Mouse (Mus musculus) mesoderm, embryonic 11.5 days (tissue): ENCODE results near the gene Lrfn4.
"Not testable (repeated sequence)": the region's sequence is repeated elsewhere in the genome, so short reads cannot be mapped to it uniquely, and the experiment has no call there.

Experiments
- DNase-seq: peaks from one replicate; pipeline ENCODE4 v3.0.0-alpha.2; 2012; ENCODE audit warnings: low read depth, low spot score

Gene Lrfn4

DNA sequence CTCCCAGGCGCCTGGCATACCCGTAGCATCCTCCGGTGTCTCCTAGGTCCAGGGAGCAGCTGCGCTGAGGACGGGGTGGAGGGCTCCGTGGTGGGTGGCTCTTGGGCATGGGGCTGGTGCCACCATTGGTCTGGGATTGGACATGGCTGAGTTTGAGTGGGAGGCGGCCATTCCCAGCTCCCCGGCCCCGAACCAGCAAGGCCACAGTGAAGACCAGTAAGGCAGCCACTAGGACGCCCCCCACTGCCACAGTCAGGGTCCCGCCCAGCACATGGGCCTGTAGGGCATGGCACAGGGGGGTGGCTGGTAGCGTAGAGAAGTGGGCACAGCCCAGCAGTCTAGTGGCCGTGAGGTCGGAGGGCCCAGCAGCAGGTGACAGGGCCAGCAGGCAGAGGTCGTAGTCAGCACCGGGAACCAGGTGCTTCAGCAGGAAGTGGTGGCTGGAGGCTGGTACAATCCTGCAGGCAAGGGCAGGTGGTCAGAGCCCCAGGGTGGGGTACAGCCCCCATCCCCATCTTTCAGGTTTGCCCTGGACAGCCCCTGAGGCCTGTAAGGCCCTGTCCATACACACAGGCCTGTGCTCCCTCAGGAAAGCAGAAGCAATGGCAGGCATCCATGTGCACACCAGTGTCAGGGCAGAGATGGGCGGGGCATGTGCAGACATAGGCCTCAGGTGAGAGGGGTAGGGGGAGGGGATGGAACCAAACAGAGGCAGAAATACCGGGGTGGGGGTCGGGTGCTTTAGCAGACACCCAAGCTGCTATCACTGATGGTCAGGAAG, 3.1 kb downstream of the Lrfn4 start:
- DNase-seq = no peak

DNA sequence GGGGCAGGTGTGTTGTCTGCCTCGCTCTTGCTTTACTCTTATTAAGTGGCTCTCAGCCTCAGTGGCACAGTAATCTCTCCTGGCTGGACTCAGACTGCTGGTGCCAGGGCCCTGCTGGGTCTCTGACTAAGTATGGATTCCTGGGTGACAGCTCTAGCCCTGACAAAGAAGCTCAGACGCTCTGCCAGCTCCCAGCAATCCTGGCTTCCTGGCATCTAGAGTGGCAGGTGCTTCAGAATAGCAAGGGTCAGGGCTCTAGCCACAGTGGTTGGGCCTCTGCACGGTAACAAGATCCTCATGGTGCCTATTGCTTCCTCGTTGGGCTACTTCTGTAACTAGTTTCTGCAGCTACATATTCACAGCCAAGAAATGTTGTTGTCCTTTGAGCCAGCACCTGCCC, 5.4 kb downstream of the Lrfn4 start:
- no peak for DNase-seq

DNA sequence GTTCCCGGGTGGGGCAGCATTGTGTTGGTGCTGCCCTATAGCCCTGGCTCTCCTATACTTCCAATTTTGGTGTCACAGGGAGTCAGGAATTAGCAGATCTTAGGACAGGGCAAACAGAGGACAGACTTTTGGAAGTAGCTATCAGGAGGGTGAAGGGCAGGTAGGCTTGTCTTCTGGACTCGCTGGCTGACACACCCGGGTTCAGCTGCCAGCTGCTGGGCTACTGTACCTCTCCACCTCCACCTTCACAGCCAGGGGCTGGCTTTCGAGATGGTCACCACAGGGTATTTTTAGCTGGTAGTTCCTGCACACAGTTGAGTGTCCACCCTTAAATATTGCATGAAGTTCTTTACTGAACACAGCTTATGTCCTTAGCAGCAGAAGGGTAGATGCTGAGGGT, 7.0 kb downstream of the Lrfn4 start:
- no peak for DNase-seq

DNA sequence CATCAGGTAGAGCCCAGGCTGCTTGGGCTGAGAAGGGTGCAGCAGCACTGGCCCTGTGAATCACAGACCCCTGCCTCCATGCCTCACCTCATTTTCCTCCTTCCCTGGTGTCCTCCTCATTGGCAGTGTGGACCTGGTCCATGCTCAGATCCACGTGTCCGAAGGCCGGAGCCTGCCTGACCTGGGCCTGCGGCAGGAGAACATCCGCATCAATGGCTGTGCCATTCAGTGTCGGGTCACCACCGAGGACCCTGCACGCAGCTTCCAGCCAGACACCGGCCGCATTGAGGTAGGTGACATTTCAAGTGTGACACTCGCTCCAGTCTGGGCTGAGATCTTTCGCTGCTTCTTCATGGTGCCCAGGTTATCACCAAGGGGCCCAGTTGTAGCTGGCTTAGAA, 8.1 kb downstream of the Lrfn4 start:
- no peak for DNase-seq

DNA sequence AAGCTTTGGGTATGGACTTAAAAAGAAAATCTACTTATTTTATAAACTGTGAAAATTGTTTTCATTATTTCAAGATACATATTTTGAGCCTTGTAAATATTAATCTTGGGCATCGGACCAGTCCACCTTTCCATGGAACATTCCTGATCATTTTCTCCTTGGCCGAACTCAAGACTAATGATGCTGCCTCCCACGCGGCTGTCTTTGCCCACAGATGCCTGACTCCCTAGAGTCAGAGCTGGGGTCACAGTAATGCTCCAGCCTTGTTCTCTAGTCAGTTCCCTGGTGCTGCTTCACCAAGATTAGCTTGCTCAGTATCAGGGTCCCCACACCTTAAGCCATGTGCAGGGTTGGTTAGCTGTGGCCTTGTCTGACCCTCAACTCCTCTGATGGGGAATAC, 9.8 kb downstream of the Lrfn4 start:
- no peak for DNase-seq

DNA sequence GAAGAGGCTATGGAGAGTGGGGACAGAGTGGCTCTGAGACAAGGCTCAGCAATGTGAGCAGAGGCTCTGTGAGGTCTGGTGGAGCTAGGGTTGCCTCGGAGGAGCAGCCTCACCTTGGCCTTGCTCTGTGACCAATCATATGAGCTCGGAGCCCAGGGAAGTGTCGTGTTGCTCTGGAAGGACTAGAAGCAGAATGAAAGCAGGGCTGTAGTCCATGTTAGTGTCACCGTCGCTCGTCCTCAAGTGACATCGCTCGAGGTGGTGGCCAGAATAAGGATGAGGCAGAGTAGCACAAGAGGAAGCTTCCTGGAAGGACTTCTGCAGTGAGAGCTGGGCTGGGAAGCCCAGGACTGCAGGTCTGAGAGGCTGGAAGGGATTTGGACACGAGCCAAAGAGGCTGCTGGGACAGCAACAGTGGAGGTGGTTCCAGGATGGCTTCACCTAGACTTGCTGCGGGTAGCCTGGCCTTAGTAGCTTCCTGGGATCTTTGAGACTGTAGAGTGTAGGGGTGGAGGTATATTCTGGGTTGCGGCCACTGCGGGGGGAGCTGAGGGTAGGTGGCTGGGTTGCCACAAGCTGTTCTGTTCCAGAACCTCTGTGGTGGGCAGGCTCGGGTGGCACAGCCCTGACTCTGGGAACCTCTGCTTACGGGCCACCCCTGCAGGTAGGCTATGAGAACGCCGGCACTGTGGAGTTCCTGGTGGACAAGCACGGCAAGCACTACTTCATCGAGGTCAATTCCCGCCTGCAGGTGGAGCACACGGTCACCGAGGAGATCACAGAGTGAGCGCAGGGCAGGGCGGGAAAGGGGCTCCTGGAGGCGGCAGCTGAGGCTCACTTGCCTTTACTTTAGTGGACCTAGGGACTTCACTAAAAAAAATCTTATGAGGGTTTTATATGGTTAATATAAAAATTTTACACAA, 11.4 kb downstream of the Lrfn4 start:
- DNase-seq = peak; percentile 46

DNA sequence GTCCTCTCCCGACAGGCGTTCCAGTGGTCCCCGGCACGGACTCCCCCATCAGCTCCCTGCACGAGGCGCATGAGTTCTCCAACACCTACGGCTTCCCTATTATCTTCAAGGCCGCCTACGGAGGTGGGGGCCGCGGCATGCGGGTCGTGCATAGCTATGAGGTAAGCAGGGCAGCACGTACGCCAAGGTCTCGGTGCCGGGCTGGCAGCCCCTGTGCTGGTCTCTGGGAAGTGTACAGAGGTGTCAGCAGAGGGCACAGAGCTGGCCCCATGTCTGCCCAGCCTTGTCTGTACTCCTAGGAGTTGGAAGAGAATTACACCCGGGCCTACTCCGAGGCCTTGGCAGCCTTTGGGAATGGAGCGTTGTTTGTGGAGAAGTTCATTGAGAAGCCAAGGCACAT, 13.0 kb downstream of the Lrfn4 start:
- DNase-seq = no peak

DNA sequence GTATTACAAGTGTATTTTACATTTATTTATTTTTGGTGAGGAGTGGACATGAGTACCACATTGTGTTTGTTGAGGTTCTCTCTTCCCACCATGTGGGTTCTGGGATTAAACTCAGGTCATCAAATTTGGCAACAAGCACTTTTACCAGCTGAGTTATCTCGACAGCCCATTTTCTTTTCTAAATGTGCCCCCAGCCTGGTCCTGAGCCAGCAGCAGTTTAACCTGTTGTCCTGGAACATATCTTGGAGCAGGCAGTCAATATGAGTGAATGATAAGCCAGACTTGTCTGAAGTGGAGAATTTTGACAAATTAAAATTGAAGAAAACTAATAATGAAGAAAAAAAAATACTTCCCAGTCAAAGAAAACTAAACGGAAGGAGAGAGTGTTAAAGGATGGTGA, 19.4 kb downstream of the Lrfn4 start:
- DNase-seq = no peak

DNA sequence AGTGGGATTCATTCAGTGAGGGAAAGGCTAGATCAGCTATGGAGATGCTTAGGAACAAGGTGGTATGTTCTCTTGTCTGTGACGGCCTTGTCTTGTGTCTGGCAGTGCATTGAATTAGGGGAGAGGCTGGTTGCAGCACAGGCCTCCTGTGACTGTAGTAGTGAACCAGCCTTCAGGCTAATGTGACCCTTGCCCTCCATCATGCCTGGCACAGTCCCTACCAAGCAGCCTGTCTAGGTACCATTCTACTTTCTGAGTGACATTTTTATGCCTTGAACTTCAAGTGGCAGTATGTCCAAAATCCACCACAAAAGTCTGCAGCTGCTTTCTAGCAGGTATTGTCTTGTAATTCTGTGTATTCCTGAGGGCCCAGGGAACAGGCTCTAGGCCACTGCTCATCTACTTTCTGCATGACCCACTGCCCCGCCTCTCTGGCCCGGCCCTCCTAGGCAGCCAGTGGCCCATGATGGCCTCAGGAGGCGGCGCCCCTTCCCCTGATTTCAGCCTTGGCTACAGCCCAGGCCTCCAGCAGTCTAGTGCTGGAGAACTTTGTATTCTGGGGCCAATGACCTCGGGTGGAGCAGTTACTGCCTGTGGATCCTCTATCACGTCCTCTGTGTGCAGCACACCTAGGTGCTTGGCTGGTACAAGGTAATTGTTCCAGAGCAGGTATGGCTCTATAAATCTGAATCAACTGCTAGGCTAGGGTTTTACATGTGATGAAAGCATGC, 21.5 kb downstream of the Lrfn4 start:
- DNase-seq = no peak

DNA sequence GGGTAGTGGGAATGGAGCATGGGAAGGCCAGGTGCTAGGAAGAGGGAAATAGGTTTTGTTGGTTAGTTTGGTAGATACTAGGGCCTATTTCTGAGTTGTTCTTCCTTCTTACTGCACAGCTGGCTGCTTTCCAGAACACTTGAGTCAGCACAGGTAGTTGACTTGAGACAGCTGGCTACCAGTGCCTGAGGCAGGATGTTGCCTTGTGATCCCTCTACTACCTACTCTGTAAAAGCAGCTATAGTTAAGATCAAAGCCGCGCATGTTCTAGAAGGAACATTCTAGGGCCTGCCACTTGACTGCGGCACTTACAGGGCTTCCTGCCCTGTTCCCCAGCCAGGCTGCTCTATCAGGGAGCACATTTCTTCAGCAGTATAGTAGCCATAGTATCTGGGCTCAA, 25.4 kb downstream of the Lrfn4 start:
- no peak for DNase-seq

DNA sequence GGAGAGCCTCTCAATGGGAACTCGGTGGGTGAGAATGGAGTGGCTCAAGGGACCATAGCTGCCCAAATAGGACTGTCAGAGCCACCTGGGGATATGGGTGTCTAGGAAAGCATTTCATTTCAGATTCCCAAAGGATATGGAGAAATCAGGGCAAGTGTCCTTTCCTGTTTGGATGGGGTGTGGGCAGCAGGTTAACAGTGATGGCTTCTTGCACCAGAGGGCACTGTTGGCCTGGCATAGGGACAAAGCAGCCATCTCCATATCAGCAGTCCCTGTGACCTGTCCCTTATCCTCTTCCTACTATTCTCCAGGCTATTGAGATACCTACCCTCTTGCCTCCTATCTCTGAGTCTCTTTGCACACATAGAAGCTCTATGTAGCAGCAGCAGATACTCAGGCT, 26.4 kb downstream of the Lrfn4 start:
- no peak for DNase-seq

DNA sequence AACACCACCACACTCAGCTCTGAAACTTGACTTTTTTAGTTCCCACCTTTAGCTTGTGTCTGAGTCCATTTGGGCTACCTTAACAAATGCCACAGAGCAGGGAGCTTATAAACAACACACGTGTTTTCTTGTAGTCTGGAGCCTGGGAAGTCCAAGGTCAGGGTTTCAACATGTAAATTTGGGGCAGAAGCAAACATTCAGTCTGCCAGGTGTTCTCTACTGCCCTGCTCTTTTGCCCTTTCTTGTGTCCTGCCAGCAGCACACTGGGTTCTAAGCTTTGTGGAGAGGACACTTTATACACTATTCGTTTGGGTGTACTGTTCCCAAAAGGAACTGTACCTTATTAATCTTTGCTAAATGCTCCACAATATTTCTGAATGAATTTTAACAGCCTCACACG, 27.0 kb downstream of the Lrfn4 start:
- DNase-seq = no peak

DNA sequence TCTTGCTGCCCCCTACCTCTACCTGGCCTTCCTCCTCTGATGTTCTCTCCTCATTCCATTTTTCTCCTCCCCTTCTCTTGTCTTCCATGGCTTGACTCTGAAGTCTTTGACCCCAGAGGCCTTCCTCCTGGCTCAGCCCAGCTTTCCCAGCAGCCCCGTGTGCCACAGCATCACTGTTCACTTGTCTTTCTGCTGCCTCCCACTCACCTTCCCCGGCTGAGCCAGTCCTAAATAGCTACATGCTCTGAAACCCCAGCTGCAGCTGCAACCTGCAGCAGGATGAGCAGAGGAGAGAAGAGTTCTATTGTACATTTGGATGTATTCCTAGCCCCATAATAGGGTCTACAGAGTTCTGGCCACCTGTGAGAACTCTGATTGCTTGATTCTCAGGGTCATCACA, 28.0 kb downstream of the Lrfn4 start:
- DNase-seq = no peak

DNA sequence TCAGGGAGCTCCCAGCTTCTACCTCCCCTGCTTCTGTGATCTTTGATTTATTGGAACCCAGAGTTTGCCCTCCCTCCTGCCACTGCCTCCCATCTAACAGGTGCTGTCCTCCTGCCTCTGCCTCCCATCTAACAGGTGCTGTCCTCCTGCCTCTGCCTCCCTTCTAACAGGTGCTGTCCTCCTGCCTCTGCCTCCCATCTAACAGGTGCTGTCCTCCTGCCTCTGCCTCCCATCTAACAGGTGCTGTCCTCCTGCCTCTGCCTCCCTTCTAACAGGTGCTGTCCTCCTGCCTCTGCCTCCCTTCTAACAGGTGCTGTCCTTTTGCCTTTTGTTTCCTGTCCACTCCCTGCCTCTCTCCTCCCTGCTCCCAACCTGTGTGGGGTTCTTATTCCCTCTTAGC, 28.7 kb downstream of the Lrfn4 start:
- not testable (repeated sequence) for DNase-seq

DNA sequence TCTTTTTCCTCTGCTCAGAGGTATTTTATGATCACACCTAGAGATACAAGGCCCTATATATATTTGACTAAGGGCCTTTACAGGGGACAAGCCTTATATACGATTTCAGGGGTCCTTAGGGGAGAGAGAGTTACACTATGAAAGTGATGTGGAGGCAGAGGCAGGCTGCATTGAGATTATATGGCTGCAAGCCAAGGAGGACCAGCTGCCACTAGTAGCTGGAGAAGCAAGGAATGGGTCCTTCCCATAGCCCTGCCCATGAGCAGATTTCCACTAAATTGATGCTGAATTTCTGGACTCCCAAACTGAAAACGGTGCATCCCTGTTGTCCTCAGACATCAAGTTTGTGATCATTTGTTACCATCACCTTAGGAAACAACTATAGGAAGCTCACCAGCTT, 31.6 kb downstream of the Lrfn4 start:
- DNase-seq = no peak

DNA sequence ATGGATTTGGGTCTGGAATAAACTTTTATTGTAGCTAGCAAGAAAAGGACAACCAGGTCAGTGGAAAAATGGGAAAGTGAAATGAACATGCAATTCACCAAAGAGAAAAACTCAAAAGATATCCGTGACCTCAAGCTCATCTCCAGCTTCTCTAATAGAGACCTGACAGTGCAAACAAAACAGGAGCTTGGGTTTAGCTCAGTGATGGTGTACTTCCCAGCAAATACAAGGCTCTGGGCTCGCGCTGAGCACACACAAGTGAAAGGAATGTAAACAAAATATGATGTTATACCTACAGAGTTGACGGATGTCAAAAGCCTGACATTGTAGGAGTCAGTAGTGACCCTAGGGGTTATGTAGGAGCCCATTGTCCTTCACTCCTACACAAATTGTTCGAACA, 36.2 kb downstream of the Lrfn4 start:
- DNase-seq = no peak

DNA sequence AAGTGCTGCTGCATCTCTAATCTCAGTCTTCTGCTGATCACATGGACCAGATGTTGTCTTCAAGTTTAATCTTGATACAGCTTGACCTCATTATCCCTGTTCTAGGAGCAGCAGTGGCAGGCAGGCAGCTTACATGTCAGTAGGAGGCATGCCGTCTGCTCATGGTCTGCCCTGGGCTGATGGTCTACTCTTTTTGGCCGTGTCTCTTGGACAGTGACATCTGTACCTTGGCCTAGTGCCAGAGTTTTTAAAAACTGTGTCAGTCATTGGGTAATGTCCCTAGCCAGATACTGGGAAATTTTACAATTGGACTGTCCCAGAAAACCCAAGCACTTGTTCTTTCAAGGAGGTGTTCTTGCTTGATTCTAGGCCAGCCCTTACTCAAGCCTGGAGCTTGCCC, 36.7 kb downstream of the Lrfn4 start:
- DNase-seq = no peak

DNA sequence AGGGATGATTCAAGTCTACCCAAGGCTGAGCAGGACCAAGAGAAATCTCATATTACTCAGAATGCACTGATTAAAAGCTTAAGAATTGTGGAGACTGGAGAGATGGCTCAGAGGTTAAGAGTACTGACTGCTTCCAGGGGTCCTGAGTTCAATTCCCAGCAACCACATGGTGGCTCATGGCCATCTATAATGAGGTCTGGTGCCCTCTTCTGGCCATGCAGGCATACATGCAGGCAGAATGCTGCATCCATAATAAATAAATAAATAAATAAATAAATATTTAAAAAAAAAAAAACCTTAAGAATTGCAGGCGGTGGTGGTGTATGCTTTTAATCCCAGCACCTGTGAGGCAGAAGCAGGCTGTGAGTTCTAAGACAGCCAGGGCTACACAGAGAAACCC, 42.2 kb downstream of the Lrfn4 start:
- DNase-seq = no peak

DNA sequence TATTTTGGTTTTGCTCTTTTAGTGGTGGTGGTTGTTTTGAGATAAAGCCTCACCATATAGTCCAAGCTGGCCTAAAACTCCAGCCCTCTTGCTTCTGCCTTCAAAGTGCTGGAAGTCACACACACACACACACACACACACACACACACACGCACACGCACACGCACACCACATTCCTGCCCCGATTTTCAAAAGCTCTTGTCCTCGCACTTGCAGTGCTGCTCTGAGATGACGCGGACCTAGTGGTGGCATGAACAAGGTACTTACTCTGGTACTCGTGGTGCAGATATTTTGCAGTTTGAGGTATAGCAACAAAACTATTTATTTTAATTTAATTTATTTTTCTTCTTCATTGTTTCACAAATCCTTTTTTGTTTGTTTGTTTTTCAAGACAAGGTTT, 43.0 kb downstream of the Lrfn4 start:
- DNase-seq = no peak

DNA sequence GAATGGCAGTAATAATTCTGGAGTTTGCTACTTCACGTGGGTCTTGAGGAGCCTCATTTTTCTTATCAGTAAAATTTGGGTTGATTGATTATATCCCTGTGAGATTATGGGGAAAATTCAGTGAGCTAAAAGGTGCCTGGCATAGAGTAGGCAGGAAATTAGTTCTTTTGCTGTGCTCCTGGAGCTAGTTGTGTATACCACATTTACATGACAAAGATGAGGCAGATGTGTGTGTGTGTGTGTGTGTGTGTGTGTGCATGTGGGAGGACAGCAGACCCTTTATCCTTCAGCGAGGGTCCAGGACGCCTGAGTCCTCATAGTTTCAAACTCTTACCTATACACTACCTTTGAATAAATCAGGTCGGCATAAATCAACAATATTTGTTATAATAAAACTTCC, 43.4 kb downstream of the Lrfn4 start:
- no peak for DNase-seq

DNA sequence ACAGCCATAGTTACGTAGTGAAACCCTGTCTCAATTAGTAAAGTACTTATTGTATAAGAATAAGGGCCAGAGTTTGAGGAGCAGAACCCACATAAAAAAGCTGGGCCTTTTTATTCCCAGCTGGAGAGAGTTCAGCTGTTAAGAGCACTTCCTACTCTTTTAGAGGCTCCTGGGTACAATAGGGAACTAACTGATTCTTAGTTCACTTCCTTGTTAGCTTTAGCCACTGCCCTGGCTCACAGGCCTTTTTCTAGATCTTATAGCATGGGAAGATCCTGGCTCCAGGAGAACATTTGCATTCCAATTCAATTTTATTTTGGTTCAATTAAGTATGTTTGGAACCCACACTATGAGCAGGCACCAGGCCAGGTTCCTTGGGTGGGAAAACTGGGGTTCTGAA, 43.8 kb downstream of the Lrfn4 start:
- no peak for DNase-seq

DNA sequence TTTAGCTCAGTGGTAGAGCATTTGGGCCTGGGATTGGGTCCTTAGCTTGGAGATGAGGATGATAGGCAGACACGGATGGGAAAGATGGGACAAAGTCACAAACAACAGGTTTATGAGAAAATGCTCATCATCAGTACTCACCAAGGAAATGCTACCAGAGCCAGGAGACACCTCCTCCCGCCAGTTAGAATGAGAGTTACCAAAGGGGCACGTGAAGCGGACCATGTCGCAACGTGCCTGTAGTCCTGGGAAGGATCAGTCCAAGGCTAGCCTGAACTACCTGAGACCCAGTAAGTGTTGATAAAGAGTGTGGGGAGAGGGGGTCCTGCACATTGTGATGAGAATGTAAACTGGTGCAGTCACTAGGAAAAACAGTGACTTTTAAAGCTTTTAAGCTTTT, 44.7 kb downstream of the Lrfn4 start:
- no peak for DNase-seq
